In the genomic region with DNA sequence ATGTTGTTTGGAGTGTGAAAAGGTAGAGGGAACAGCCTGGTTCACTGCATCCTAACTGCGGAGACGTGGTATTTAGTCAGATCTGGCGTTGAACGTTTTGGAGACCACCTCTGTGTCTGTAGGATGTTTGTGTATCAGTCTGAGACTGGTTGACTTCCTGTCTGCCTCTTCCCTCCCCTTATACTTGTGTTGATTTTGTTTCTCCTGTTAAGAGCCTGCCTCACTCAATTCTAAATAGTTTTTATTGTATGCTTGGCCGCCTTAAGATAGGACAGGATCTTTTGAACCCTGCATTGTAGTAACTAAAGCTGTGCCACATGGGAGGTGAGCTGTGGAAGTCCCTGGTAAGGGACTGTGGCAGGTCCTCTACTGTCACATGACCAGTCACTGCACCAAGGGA, we compare ENCODE assay signal across 20 mouse cellular contexts. TPM values are rescaled to one million over a fixed set of nuclear protein-coding genes. Genes with fewer than 3 reads are reported as not detected.
DNase-seq lines count a peak whose midpoint lies in the region; ATAC-seq lines count a peak whose summit lies in the region.
"Had no signal": no experiment of that assay in that cellular context is flagged by ENCODE, and none has a peak within 500 bp of the region (broad histone marks: within the 10 kb centered on the region; RNA-seq: fewer than 3 reads in every experiment).

No protein-coding gene starts in this region.

- H3K27me3 ChIP-seq in megakaryocyte, embryonic 14.5 days (replicated peaks), result no peaks in the 10 kb centered on the region
- H3K27me3 ChIP-seq: embryonic facial prominence, embryonic 15.5 days; hindbrain, embryonic 13.5 days; midbrain, embryonic 12.5 days; Patski had no signal

- intact Hi-C loops in gastrocnemius, postnatal 36 days (cut with DNase I), result no loop called here
- intact Hi-C loops in left cerebral cortex, postnatal 10 days (cut with DNase I), result no loop called here

- peaks cover 68% of the 10 kb centered on the region for H3K36me3 ChIP-seq in megakaryocyte, embryonic 14.5 days (replicated peaks; ENCODE audit: low read length)
- H3K36me3 ChIP-seq: embryonic facial prominence, embryonic 15.5 days; forebrain, embryonic 10.5 days; hindbrain, embryonic 13.5 days; limb, embryonic 10.5 days; midbrain, embryonic 12.5 days had no signal

- peaks cover 97% of the 10 kb centered on the region for H3K4me1 ChIP-seq in megakaryocyte, embryonic 14.5 days

- peak; percentile 24 for DNase-seq in heart, adult 11 months
- no peak for DNase-seq in heart, postnatal 4 days
- DNase-seq in naive thymus-derived CD4-positive, alpha-beta T cell, adult 2 months (ENCODE audit: low read depth), result peak; percentile 56
- no peak for DNase-seq in gastrocnemius, postnatal 36 days
- no peak for DNase-seq in left cerebral cortex, postnatal 10 days (ENCODE audit: extremely low spot score in 1 of 2, low spot score in 2 of 2)
- DNase-seq: cerebellum, adult 9-11 months; gastrocnemius, postnatal 10 days; heart, postnatal 10 days; kidney, adult 18-20 months; lung, postnatal 36 days; thymus, adult 18-20 months had no signal

- no peak for ATAC-seq in megakaryocyte, adult 5-6 weeks (ENCODE audit: poor library complexity, severe bottlenecking)
- ATAC-seq in activated CD4-positive, CD25-positive, alpha-beta regulatory T cell, adult 4 months, result peak; percentile 37
- ATAC-seq: Patski had no signal

- no peaks in the 10 kb centered on the region for H3K9me3 ChIP-seq in megakaryocyte, embryonic 14.5 days
- H3K9me3 ChIP-seq: embryonic facial prominence, embryonic 15.5 days; forebrain, embryonic 10.5 days; hindbrain, embryonic 13.5 days; limb, embryonic 10.5 days; midbrain, embryonic 12.5 days had no signal

- H3K4me3 ChIP-seq in megakaryocyte, embryonic 14.5 days (replicated peaks), result peak overlapping the region; percentile 65
- H3K4me3 ChIP-seq: embryonic facial prominence, embryonic 15.5 days; forebrain, embryonic 10.5 days; hindbrain, embryonic 13.5 days; limb, embryonic 10.5 days; midbrain, embryonic 12.5 days had no signal

RNA-seq across cellular contexts. Expression of a gene that starts 10.4 kb away (rescaled TPM):
- total RNA-seq in heart, postnatal 4 days (2021), result 10 to 100 TPM; 25.9 to 28.7 TPM
- 6.0 and 6.3 TPM in 2 replicates for polyA plus RNA-seq in megakaryocyte, embryonic 14.5 days (2012; ENCODE audit: insufficient read depth, low replicate concordance)
- 52.2 and 53.5 TPM in 2 replicates for total RNA-seq in megakaryocyte, adult 5-6 weeks (2015)
- 90.8 and 98.4 TPM in 2 replicates for total RNA-seq in megakaryocyte, adult 5-6 weeks (2017)
- 1 to 10 TPM; 2.3 TPM for polyA plus RNA-seq in activated CD4-positive, CD25-positive, alpha-beta regulatory T cell, adult 4 months (2017; shearing (Covaris generic))
- total RNA-seq in gastrocnemius, postnatal 36 days (2021), result 10 to 100 TPM; 19.0 to 22.1 TPM
- total RNA-seq in left cerebral cortex, postnatal 10 days (2021), result 10 to 100 TPM; 18.0 to 18.4 TPM

Comparison
In these comparisons a context has a peak if more than half of its experiments do, and no peak if none do; other contexts are left out.
1. DNase-seq: peak in heart, adult 11 months (single experiment) and naive thymus-derived CD4-positive, alpha-beta T cell, adult 2 months (single experiment); none in heart, postnatal 4 days (single experiment), gastrocnemius, postnatal 36 days (0 of 2) and left cerebral cortex, postnatal 10 days (0 of 2).